Mouse (Mus musculus) kidney, postnatal 0 days (tissue): ENCODE measurements at regions not wholly inside any gene's neighbourhood (a gene's known extent, or its start where the extent isn't known, plus 50 kb on each side); places are given as distances from the start of the nearest gene placed in this dataset.

ENCODE experiments used
- ATAC-seq: fragments of 200-750 bp; cut with Nextera tagmentation; replicated peaks from 2 replicates; pipeline ENCODE4 v1.8.0; 2017; ENCODE audit warnings: low read depth, moderate number of reproducible peaks, moderate TSS enrichment, moderate library complexity; ENCODE audit not compliant: low FRiP score
- DNase-seq: peaks from one replicate; pipeline ENCODE4 v3.0.0-alpha.2; 2016; ENCODE audit warnings: low spot score
- H3K27ac ChIP-seq: fragments of 300-500 bp; sonication (generic); 2 replicates; pipeline ENCODE4 v1.5.1; 2014; ENCODE audit warnings: mild to moderate bottlenecking
- H3K27me3 ChIP-seq: fragments of 300-500 bp; sonication (generic); 2 replicates; pipeline ENCODE4 v1.6.1; 2014; ENCODE audit warnings: low read length, mixed read lengths; ENCODE audit not compliant: insufficient read depth
- H3K36me3 ChIP-seq: fragments of 300-500 bp; sonication (generic); 2 replicates; pipeline ENCODE4 v1.6.1; 2014; ENCODE audit warnings: low read length, mixed read lengths; ENCODE audit not compliant: insufficient read depth
- H3K4me1 ChIP-seq: fragments of 300-500 bp; sonication (generic); replicated peaks from 2 replicates; pipeline ENCODE4 v1.6.1; 2014; ENCODE audit warnings: antibody characterized with exemption, low read length, mixed read lengths; ENCODE audit not compliant: insufficient read depth
- H3K4me2 ChIP-seq: fragments of 300-500 bp; sonication (generic); 2 replicates; pipeline ENCODE4 v1.6.1; 2014; ENCODE audit warnings: mild to moderate bottlenecking, low read length, moderate library complexity, mixed read lengths
- H3K4me3 ChIP-seq: fragments of 300-500 bp; sonication (generic); replicated peaks from 2 replicates; pipeline ENCODE4 v1.5.1; 2014; ENCODE audit warnings: low read depth, low read length
- H3K9ac ChIP-seq: fragments of 300-500 bp; sonication (generic); 2 replicates; pipeline ENCODE4 v1.6.1; 2014; ENCODE audit warnings: low read depth, low read length
- H3K9me3 ChIP-seq: fragments of 300-500 bp; sonication (generic); replicated peaks from 2 replicates; pipeline ENCODE4 v1.6.1; 2016; ENCODE audit warnings: low read length, inconsistent platforms, mixed read lengths
- CTCF ChIP-seq: IDR thresholded peaks from 2 replicates; pipeline ENCODE4 v1.5.1; 2016; ENCODE audit warnings: antibody characterized with exemption, low read depth, mild to moderate bottlenecking, moderate library complexity
- WGBS: fragments of 180-500 bp; shearing (Covaris S2); extraction: QIAGEN DNeasy Blood & Tissue Kit; methylation state at CpG from one replicate; pipeline ENCODE4 v1.1.7; 2014; 5-methylcytosine and 5-hydroxymethylcytosine counted together

- no peak for TF ChIP-seq CTCF
- 36% methylated on average over 2 of the region's 2 CpGs for WGBS
- Histone ChIP-seq H3K27ac (no peak overlapping the region), H3K4me1 (no peaks in the 10 kb centered on the region), H3K4me3 (no peak overlapping the region), H3K36me3 (no peaks in the 10 kb centered on the region), H3K9ac (no peak overlapping the region), H3K4me2 (no peak overlapping the region), H3K9me3 (no peaks in the 10 kb centered on the region), H3K27me3 (no peaks in the 10 kb centered on the region)
- DNase-seq (peak; percentile 68), ATAC-seq (no peak)
Measured at GRCm38 (mm10) chr7:71249669-71250068, 101.6 kb downstream of the Gm10295 start.

- Histone ChIP-seq H3K36me3 (no peaks in the 10 kb centered on the region), H3K9me3 (no peaks in the 10 kb centered on the region), H3K27me3 (no peaks in the 10 kb centered on the region), H3K4me3 (no peak overlapping the region), H3K4me1 (no peaks in the 10 kb centered on the region), H3K27ac (peak overlapping the region; percentile 54), H3K4me2 (no peak overlapping the region), H3K9ac (no peak overlapping the region)
- no peak for TF ChIP-seq CTCF
- DNase-seq (no peak), ATAC-seq (no peak)
- WGBS, result 40% methylated on average over 5 of the region's 5 CpGs
Measured at GRCm38 (mm10) chr7:71249216-71249615, 102.1 kb downstream of the Gm10295 start.

GRCm38 (mm10) chr7:71247922-71248321 lies 103.4 kb downstream of the Gm10295 start:
- no peaks in the 10 kb centered on the region for H3K36me3 ChIP-seq
- TF ChIP-seq CTCF, result no peak
- ATAC-seq (no peak), DNase-seq (peak; percentile 71)
- H3K4me2 ChIP-seq, result no peak overlapping the region
- no peaks in the 10 kb centered on the region for H3K9me3 ChIP-seq
- H3K9ac ChIP-seq, result no peak overlapping the region
- WGBS, result 59% methylated on average over 5 of the region's 5 CpGs
- H3K4me3 ChIP-seq, result no peak overlapping the region
- no peaks in the 10 kb centered on the region for H3K27me3 ChIP-seq
- H3K27ac ChIP-seq, result 0 out of 2 replicates have a peak overlapping the region, but pooled peaks have one; percentile 10
- H3K4me1 ChIP-seq, result no peaks in the 10 kb centered on the region

GRCm38 (mm10) chr7:71242379-71242911 lies 108.8 kb downstream of the Gm10295 start:
- no peaks in the 10 kb centered on the region for H3K4me1 ChIP-seq
- 73% methylated on average over 2 of the region's 2 CpGs for WGBS
- no peak overlapping the region for H3K9ac ChIP-seq
- ATAC-seq (no peak), DNase-seq (no peak)
- no peaks in the 10 kb centered on the region for H3K9me3 ChIP-seq
- no peak for TF ChIP-seq CTCF
- H3K4me2 ChIP-seq, result no peak overlapping the region
- H3K4me3 ChIP-seq, result no peak overlapping the region
- H3K36me3 ChIP-seq, result no peaks in the 10 kb centered on the region
- no peak overlapping the region for H3K27ac ChIP-seq
- H3K27me3 ChIP-seq, result no peaks in the 10 kb centered on the region

- no peak overlapping the region for H3K9ac ChIP-seq
- TF ChIP-seq CTCF, result no peak
Measured at GRCm38 (mm10) chr7:71239207-71239606, 112.1 kb downstream of the Gm10295 start.

GRCm38 (mm10) chr7:71236334-71236733 lies 115.0 kb downstream of the Gm10295 start:
- no peak overlapping the region for H3K9ac ChIP-seq
- no peak for TF ChIP-seq CTCF
- H3K4me3 ChIP-seq, result no peak overlapping the region
- WGBS, result 55% methylated on average over 1 of the region's 1 CpGs
- H3K36me3 ChIP-seq, result no peaks in the 10 kb centered on the region
- DNase-seq (no peak), ATAC-seq (no peak)
- H3K9me3 ChIP-seq, result no peaks in the 10 kb centered on the region
- 0 out of 2 replicates have a peak overlapping the region, but pooled peaks have one; percentile 1 for H3K27ac ChIP-seq
- H3K4me1 ChIP-seq, result peaks cover 7% of the 10 kb centered on the region
- H3K27me3 ChIP-seq, result no peaks in the 10 kb centered on the region
- no peak overlapping the region for H3K4me2 ChIP-seq

More at GRCm38 (mm10) chr7:71239207-71239606, 112.1 kb downstream of the Gm10295 start:
- H3K36me3 ChIP-seq, result no peaks in the 10 kb centered on the region
- 83% methylated on average over 3 of the region's 3 CpGs for WGBS
- no peaks in the 10 kb centered on the region; the same call in 1 of the 2 replicates for H3K4me1 ChIP-seq
- H3K27ac ChIP-seq, result no peak overlapping the region
- no peaks in the 10 kb centered on the region for H3K27me3 ChIP-seq
- ATAC-seq (no peak), DNase-seq (no peak)
- H3K4me2 ChIP-seq, result no peak overlapping the region
- no peaks in the 10 kb centered on the region for H3K9me3 ChIP-seq
- H3K4me3 ChIP-seq, result no peak overlapping the region
